Mouse (Mus musculus): ENCODE data around the gene Naip2. TPM values are rescaled to one million over a fixed set of nuclear protein-coding genes. Genes with fewer than 3 reads are reported as not detected.

Gene Naip2
- 10.3 TPM for polyA plus RNA-seq (2017; shearing (Covaris generic))

GRCm38 (mm10) chr13:100201659-100202333 is at the start of gene Naip2:
Naip2 (minus strand) TSS chr13:100202092.

GRCm38 (mm10) chr13:100246223-100246622 is 44.3 kb upstream of the Naip2 start, which contains the start of gene Naip5:
Naip5 (minus strand) TSS chr13:100246323.

GRCm38 (mm10) chr13:100124423-100125257 is 77.3 kb downstream of the Naip2 start, which contains the start of gene Smn1:
Smn1 (plus strand) TSS chr13:100124852.

GRCm38 (mm10) chr13:100107652-100108472 is 94.0 kb downstream of the Naip2 start, which contains the start of gene Serf1:
Serf1 (plus strand) TSS chr13:100108012.

GRCm38 (mm10) chr13:100103748-100104254 is 98.1 kb downstream of the Naip2 start, which contains the start of gene Bdp1:
Bdp1 (minus strand) TSS chr13:100104070.

Other genes starting within 250 kb of the Naip2 start
- 14.4 TPM for gene Mccc2, start 186.5 kb downstream of the Naip2 start, polyA plus RNA-seq (2017; shearing (Covaris generic))
- 54.0 TPM for gene Bdp1, start 98.0 kb downstream of the Naip2 start, polyA plus RNA-seq (2017; shearing (Covaris generic))
- 7.7 TPM for gene Serf1, start 94.1 kb downstream of the Naip2 start, polyA plus RNA-seq (2017; shearing (Covaris generic))
- gene Smn1, start 77.2 kb downstream of the Naip2 start, polyA plus RNA-seq (2017; shearing (Covaris generic)) = 44.3 TPM
- 15.5 TPM for gene Naip5, start 44.2 kb upstream of the Naip2 start, polyA plus RNA-seq (2017; shearing (Covaris generic))
- 6.6 TPM for gene Naip6, start 115.6 kb upstream of the Naip2 start, polyA plus RNA-seq (2017; shearing (Covaris generic))